Mouse (Mus musculus) layer of hippocampus, postnatal 10 days (tissue): ENCODE measurements around the gene Mrc2. TPM values are rescaled to one million over a fixed set of nuclear protein-coding genes. Genes with fewer than 3 reads are reported as not detected.

ENCODE experiments used
- DNase-seq, 2 experiments: peaks; one replicate each; pipeline ENCODE4 v3.0.0; 2021; ENCODE audit warnings: low spot score in 2 of 2
- total RNA-seq, 2 experiments: library from RNA; stranded (reverse); gene quantifications; 2 replicates each; pipeline ENCODE4 v1.2.3; 2021

The Mrc2 gene
- total RNA-seq, 2 experiments from 2014 or later, result 8.9 to 9.3 TPM

- DNase-seq, result no peak
Measured at GRCm38 (mm10) chr11:105374526-105375175, 82.2 kb downstream of the Mrc2 start.

GRCm38 (mm10) chr11:105375821-105376235 is 83.4 kb downstream of the Mrc2 start:
- no peak for DNase-seq

- DNase-seq, result no peak
Measured at GRCm38 (mm10) chr11:105385266-105385665, 92.8 kb downstream of the Mrc2 start.

GRCm38 (mm10) chr11:105388636-105389035 is 96.2 kb downstream of the Mrc2 start:
- no peak for DNase-seq

- DNase-seq, result no peak
Measured at GRCm38 (mm10) chr11:105390290-105390689, 97.8 kb downstream of the Mrc2 start.

Other genes starting within 250 kb of the Mrc2 start
- 1 to 10 TPM in 1 of 2 experiments, under 1 TPM in 1; 0.94 to 1.4 TPM for gene Efcab3, start 229.1 kb upstream of the Mrc2 start, total RNA-seq
- 10 to 100 TPM; 19.1 to 21.6 TPM for gene Mettl2, start 166.2 kb upstream of the Mrc2 start, total RNA-seq
- not detected for gene Gm10842, start 145.8 kb upstream of the Mrc2 start, total RNA-seq
- gene Tlk2, start 113.8 kb upstream of the Mrc2 start, total RNA-seq, result 10 to 100 TPM; 46.9 to 51.2 TPM
- gene March10, start 164.1 kb downstream of the Mrc2 start, total RNA-seq, result 1 to 10 TPM in 1 of 2 experiments, under 1 TPM in 1; 0.31 to 1.0 TPM